Mouse (Mus musculus): ENCODE data around the gene Tldc2. TPM values are rescaled to one million over a fixed set of nuclear protein-coding genes. Genes with fewer than 3 reads are reported as not detected.

Gene Tldc2
- polyA plus RNA-seq, 1 experiment from 2014 or later, result not detected

- no peaks in the 10 kb centered on the region; the same call in 1 of the 2 replicates for H3K9me3 ChIP-seq
- H3K27ac ChIP-seq, result peak within 1 kb of the TSS; percentile 90
- H3K27me3 ChIP-seq (ENCODE audit: insufficient read depth, poor library complexity, severe bottlenecking), result no peaks in the 10 kb centered on the region
- 0 out of 2 replicates have a peak, but pooled peaks cover 3% of the 10 kb centered on the region for H3K4me1 ChIP-seq
- H3K36me3 ChIP-seq, result no peaks in the 10 kb centered on the region
- WGBS, result under 1% methylated on average over 32 of the region's 32 CpGs
- H3K4me3 ChIP-seq, result peak within 1 kb of the TSS; percentile 75
- peak; percentile 97 for DNase-seq (ENCODE audit: low spot score)
These were observed 48.2 kb downstream of the Tldc2 start, which contains the start of gene Samhd1 for GRCm38 (mm10) chr2:157135014-157135413. Samhd1 (minus strand) TSS chr2:157135265.

- Histone ChIP-seq H3K4me1 (0 out of 2 replicates have a peak, but pooled peaks cover 3% of the 10 kb centered on the region), H3K27ac (peak overlapping the region; percentile 90), H3K27me3 (ENCODE audit: insufficient read depth, poor library complexity, severe bottlenecking) (no peaks in the 10 kb centered on the region), H3K4me3 (peak overlapping the region; percentile 75), H3K9me3 (no peaks in the 10 kb centered on the region; the same call in 1 of the 2 replicates), H3K36me3 (no peaks in the 10 kb centered on the region)
- WGBS, result 89% methylated on average over 10 of the region's 10 CpGs
- DNase-seq (ENCODE audit: low spot score), result no peak
These were observed 48.8 kb downstream of the Tldc2 start for GRCm38 (mm10) chr2:157135529-157136120.

GRCm38 (mm10) chr2:157136176-157136575, 49.3 kb downstream of the Tldc2 start:
- H3K4me3 ChIP-seq, result no peak overlapping the region
- H3K9me3 ChIP-seq, result no peaks in the 10 kb centered on the region; the same call in 1 of the 2 replicates
- 86% methylated on average over 4 of the region's 4 CpGs for WGBS
- no peak for DNase-seq (ENCODE audit: low spot score)
- no peaks in the 10 kb centered on the region for H3K27me3 ChIP-seq (ENCODE audit: insufficient read depth, poor library complexity, severe bottlenecking)
- no peaks in the 10 kb centered on the region for H3K36me3 ChIP-seq
- H3K27ac ChIP-seq, result no peak overlapping the region
- H3K4me1 ChIP-seq, result 0 out of 2 replicates have a peak, but pooled peaks cover 3% of the 10 kb centered on the region

GRCm38 (mm10) chr2:157136646-157137045, 49.8 kb downstream of the Tldc2 start:
- no peaks in the 10 kb centered on the region; the same call in 1 of the 2 replicates for H3K9me3 ChIP-seq
- no peak overlapping the region for H3K4me3 ChIP-seq
- H3K36me3 ChIP-seq, result no peaks in the 10 kb centered on the region
- H3K4me1 ChIP-seq, result 0 out of 2 replicates have a peak, but pooled peaks cover 3% of the 10 kb centered on the region
- no peak overlapping the region for H3K27ac ChIP-seq
- DNase-seq (ENCODE audit: low spot score), result no peak
- no peaks in the 10 kb centered on the region for H3K27me3 ChIP-seq (ENCODE audit: insufficient read depth, poor library complexity, severe bottlenecking)
- 82% methylated on average over 2 of the region's 2 CpGs for WGBS

- WGBS, result 87% methylated on average over 9 of the region's 9 CpGs
- Histone ChIP-seq H3K9me3 (no peaks in the 10 kb centered on the region; the same call in 1 of the 2 replicates), H3K4me3 (no peak overlapping the region), H3K27me3 (ENCODE audit: insufficient read depth, poor library complexity, severe bottlenecking) (no peaks in the 10 kb centered on the region), H3K36me3 (no peaks in the 10 kb centered on the region), H3K4me1 (no peaks in the 10 kb centered on the region), H3K27ac (no peak overlapping the region)
- no peak for DNase-seq (ENCODE audit: low spot score)
These were observed 51.3 kb downstream of the Tldc2 start for GRCm38 (mm10) chr2:157137959-157138731.

GRCm38 (mm10) chr2:157138808-157139207, 52.0 kb downstream of the Tldc2 start:
- no peak for DNase-seq (ENCODE audit: low spot score)
- WGBS, result 76% methylated on average over 5 of the region's 5 CpGs
- Histone ChIP-seq H3K4me1 (no peaks in the 10 kb centered on the region), H3K36me3 (no peaks in the 10 kb centered on the region), H3K4me3 (no peak overlapping the region), H3K27ac (no peak overlapping the region), H3K27me3 (ENCODE audit: insufficient read depth, poor library complexity, severe bottlenecking) (no peaks in the 10 kb centered on the region), H3K9me3 (no peaks in the 10 kb centered on the region; the same call in 1 of the 2 replicates)

DNA sequence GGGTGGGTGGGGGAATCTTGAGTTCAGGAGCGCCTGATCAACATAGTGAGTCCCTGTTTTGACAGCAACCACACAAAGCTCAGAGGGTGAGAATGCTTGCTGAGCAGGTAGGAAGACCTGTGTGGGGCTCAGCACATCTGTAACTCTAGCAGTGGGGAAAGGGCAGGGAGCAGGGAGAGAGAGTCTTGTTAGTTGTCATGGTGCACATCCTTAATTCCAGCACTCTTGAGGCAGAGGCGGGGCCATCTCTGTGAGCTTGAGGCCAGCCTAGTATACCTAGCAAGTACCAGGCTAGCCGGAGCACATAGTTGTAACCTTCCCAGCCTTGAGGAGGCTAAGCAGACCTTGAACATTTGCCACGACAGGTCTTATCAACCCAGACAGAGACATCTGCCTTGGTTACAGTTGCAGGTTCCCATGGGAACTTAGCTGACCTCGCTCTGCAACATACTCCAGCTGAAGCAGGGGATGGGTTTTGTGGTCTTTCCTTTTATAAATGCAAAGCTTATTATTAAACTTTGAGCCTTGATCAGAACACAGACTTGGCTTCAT, 52.5 kb downstream of the Tldc2 start:
- WGBS, result 69% methylated on average over 5 of the region's 5 CpGs
- 0 out of 2 replicates have a peak, but pooled peaks cover under 1% of the 10 kb centered on the region for H3K36me3 ChIP-seq
- no peaks in the 10 kb centered on the region for H3K27me3 ChIP-seq (ENCODE audit: insufficient read depth, poor library complexity, severe bottlenecking)
- DNase-seq (ENCODE audit: low spot score), result no peak
- no peak overlapping the region for H3K4me3 ChIP-seq
- no peaks in the 10 kb centered on the region; the same call in 1 of the 2 replicates for H3K9me3 ChIP-seq
- H3K27ac ChIP-seq, result no peak overlapping the region
- H3K4me1 ChIP-seq, result no peaks in the 10 kb centered on the region

DNA sequence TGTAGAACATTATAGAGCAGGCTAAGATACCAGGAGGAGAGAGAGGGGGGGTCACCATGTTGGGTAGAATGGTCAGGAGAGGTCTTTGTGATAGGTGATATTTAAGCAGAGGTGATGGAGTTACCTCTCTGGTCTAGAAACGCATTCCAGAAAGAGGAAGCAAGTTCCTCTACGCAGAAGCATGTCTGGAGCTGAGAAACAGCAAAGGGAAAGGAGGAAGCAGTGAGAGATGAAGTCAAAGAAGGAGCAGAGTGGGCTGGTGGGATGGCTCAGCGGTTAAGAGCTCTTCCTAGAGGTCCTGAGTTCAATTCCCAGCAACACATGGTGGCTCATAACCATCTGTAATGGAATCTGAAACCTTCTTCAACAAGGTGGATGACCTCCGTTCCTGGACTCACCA, 55.1 kb downstream of the Tldc2 start:
- no peaks in the 10 kb centered on the region; the same call in 1 of the 2 replicates for H3K9me3 ChIP-seq
- peaks cover 10% of the 10 kb centered on the region; the same call in 1 of the 2 replicates for H3K36me3 ChIP-seq
- no peaks in the 10 kb centered on the region for H3K4me1 ChIP-seq
- H3K27me3 ChIP-seq (ENCODE audit: insufficient read depth, poor library complexity, severe bottlenecking), result no peaks in the 10 kb centered on the region
- no peak for DNase-seq (ENCODE audit: low spot score)
- H3K27ac ChIP-seq, result no peak overlapping the region
- no peak overlapping the region for H3K4me3 ChIP-seq
- 81% methylated on average over 4 of the region's 4 CpGs for WGBS

DNA sequence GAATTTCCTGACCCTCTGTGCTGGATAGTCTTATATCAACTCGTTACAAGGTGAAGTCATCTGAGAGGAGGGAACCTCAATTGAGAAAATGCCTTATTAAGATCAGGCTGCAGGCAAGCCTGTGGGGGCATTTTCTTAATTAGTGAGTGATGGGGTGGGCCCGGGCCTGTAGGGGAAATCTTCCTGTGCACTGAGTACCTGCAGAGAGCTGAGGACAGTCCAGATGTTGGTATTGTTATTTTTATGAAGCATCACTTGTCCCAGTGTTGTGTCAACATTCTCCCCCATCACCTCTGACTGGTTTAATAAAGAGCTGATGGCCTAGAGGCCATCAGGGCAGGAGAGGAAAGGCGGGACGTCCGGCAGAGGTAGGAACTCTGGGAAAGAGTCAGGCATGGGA, 57.3 kb downstream of the Tldc2 start:
- H3K4me3 ChIP-seq, result no peak overlapping the region
- H3K36me3 ChIP-seq, result peaks cover 28% of the 10 kb centered on the region
- 71% methylated on average over 5 of the region's 5 CpGs for WGBS
- H3K27ac ChIP-seq, result no peak overlapping the region
- H3K9me3 ChIP-seq, result no peaks in the 10 kb centered on the region; the same call in 1 of the 2 replicates
- DNase-seq (ENCODE audit: low spot score), result no peak
- H3K27me3 ChIP-seq (ENCODE audit: insufficient read depth, poor library complexity, severe bottlenecking), result no peaks in the 10 kb centered on the region
- H3K4me1 ChIP-seq, result no peaks in the 10 kb centered on the region

DNA sequence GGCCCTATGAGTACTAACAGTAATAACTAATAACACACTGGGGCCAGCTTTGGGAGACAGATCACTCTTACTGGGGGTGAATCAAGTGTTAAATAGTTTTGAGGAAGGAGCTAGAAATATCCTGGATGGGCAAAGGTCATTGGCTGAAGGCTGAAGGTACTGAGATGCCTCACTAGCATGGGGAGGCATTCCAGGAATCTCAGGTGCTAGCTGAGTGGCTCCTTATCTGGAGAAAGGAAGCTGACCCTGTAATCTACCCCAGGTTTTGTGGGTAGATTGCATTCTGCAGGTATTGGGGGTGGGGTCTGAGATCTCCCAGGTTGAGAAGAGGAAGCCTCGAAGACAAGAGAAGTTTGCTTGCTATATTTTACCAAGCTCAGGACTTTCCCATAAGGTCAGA, 58.3 kb downstream of the Tldc2 start:
- Histone ChIP-seq H3K4me1 (no peaks in the 10 kb centered on the region), H3K36me3 (peaks cover 39% of the 10 kb centered on the region), H3K4me3 (no peak overlapping the region), H3K27me3 (ENCODE audit: insufficient read depth, poor library complexity, severe bottlenecking) (no peaks in the 10 kb centered on the region), H3K9me3 (no peaks in the 10 kb centered on the region), H3K27ac (no peak overlapping the region)
- WGBS, result 62% methylated on average over 1 of the region's 1 CpGs
- DNase-seq (ENCODE audit: low spot score), result no peak

Data from heart, embryonic 10.5 days (tissue).